Mouse (Mus musculus): ENCODE measurements around the gene Dars2. TPM values are rescaled to one million over a fixed set of nuclear protein-coding genes. Genes with fewer than 3 reads are reported as not detected.

Gene Dars2
- total and polyA plus RNA-seq, 3 experiments = 46.2 to 64.7 (median 55.3) TPM

DNA sequence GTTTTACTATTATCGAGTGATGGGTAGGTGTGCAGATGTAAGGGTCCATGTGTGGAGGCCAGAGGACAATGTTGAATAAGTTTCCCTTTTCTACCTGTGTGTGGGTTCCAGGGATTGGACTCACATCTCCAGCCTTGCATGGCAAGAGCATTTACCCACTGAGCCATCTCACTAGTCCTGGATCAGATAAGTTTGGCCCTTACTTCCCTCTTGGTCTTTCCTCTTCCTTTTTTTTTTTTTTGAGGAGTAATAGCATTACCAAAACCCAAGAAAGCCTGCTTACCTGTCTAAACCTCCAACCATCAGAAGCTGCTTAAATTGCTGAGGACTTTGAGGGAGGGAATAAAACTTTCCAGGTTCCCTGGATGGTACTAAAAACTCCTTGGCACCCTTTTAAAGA is 13.3 kb downstream of the Dars2 start:
- TF ChIP-seq ZC3H11A (IDR thresholded peaks at IDR 0.05; ENCODE audit: low read depth, low read length) (no peak), UBTF (IDR thresholded peaks at IDR 0.05; ENCODE audit: low read depth, low read length) (no peak)

DNA sequence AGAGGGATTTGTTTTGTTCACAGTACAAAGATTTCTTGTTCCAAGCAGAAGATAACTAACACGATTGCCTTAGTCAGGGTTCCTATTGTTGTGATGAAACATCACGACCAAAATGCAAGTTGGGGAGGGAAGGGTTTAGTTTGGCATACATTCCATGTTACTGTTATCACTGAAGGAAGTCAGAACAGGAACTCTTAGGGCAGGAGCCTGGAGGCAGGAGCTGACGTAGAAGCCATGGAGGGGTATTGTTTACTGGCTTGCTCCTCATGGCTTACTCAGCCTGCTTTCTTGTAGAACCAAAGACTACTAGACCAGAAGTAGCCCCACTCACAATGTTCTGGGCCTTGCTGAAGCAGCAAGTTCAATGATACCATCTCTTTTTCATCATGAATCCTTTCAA is 23.5 kb downstream of the Dars2 start:
- no peak overlapping the region for H3K4me2 ChIP-seq (ENCODE audit: insufficient read depth, low read depth, poor library complexity, severe bottlenecking)
- H3K27ac ChIP-seq (ENCODE audit: insufficient read depth, low read depth) = no peak overlapping the region
- DNase-seq (ENCODE audit: extremely low read depth) = no peak
- no peak overlapping the region for H3K4me3 ChIP-seq (replicated peaks in 1 of 3; ENCODE audit: low read depth in 2 of 3, low read length in 2 of 3, poor library complexity in 1 of 3)
- H3K36me3 ChIP-seq (replicated peaks in 1 of 2; ENCODE audit: control insufficient read depth in 1 of 2, insufficient read depth in 1 of 2, low read length in 1 of 2) = peaks cover 48 to 86% of the 10 kb centered on the region in 2 experiments
- no peak overlapping the region for H3K9ac ChIP-seq (ENCODE audit: insufficient read depth, low read depth)
- H3K27me3 ChIP-seq (replicated peaks) = no peaks in the 10 kb centered on the region
- in situ Hi-C loops (cut with MboI; ENCODE audit: low pct_ligation_motif_present, low pct_unique_long_range_greater_than_20kb, low sequenced_read_pairs) = no loop called here
- no peaks in the 10 kb centered on the region for H3K9me3 ChIP-seq (replicated peaks; ENCODE audit: low read length)
- dilution Hi-C loops (cut with MboI; ENCODE audit: extremely low pct_ligation_motif_present, extremely low pct_unique_long_range_greater_than_20kb, low sequenced_read_pairs) = no loop called here
- H3K4me1 ChIP-seq (ENCODE audit: control insufficient read depth in 1 of 2, insufficient read depth in 2 of 2) = no peaks in the 10 kb centered on the region
- TF ChIP-seq MXI1 (IDR thresholded peaks at IDR 0.05; ENCODE audit: low read depth, low read length) (no peak), SIN3A (IDR thresholded peaks at IDR 0.05; ENCODE audit: low read length) (no peak), POLR2AphosphoS2 (IDR thresholded peaks at IDR 0.05; ENCODE audit: low read depth, low read length) (no peak), HCFC1 (IDR thresholded peaks at IDR 0.05; ENCODE audit: low read depth, low read length) (no peak), ELF1 (IDR thresholded peaks at IDR 0.05; ENCODE audit: low read depth, low read length) (no peak), MAFK (IDR thresholded peaks at IDR 0.05; ENCODE audit: insufficient replicate concordance, low read length) (no peak), POLR2A (IDR thresholded peaks at IDR 0.05; ENCODE audit: low read depth, low read length) (no peak)
- H3K79me2 ChIP-seq (replicated peaks; ENCODE audit: control insufficient read depth, extremely low read depth, insufficient read depth, poor library complexity, severe bottlenecking) = no peaks in the 10 kb centered on the region

More for the DNA sequence above, 13.3 kb downstream of the Dars2 start:
- Histone ChIP-seq H3K9ac (ENCODE audit: insufficient read depth, low read depth) (no peak overlapping the region), H3K4me3 (replicated peaks in 1 of 3; ENCODE audit: low read depth in 2 of 3, low read length in 2 of 3, poor library complexity in 1 of 3) (no peak overlapping the region), H3K9me3 (replicated peaks; ENCODE audit: low read length) (no peaks in the 10 kb centered on the region), H3K79me2 (replicated peaks; ENCODE audit: control insufficient read depth, extremely low read depth, insufficient read depth, poor library complexity, severe bottlenecking) (no peaks in the 10 kb centered on the region), H3K27ac (ENCODE audit: insufficient read depth, low read depth) (no peak overlapping the region), H3K4me2 (ENCODE audit: insufficient read depth, low read depth, poor library complexity, severe bottlenecking) (no peak overlapping the region), H3K36me3 (replicated peaks in 1 of 2; ENCODE audit: control insufficient read depth in 1 of 2, insufficient read depth in 1 of 2, low read length in 1 of 2) (peaks cover 51 to 82% of the 10 kb centered on the region in 2 experiments), H3K27me3 (replicated peaks) (no peaks in the 10 kb centered on the region), H3K4me1 (ENCODE audit: control insufficient read depth in 1 of 2, insufficient read depth in 2 of 2) (no peaks in the 10 kb centered on the region)
- dilution Hi-C loops (cut with MboI; ENCODE audit: extremely low pct_ligation_motif_present, extremely low pct_unique_long_range_greater_than_20kb, low sequenced_read_pairs) (no loop called here), in situ Hi-C loops (cut with MboI; ENCODE audit: low pct_ligation_motif_present, low pct_unique_long_range_greater_than_20kb, low sequenced_read_pairs) (loop anchor here (25.0 kb wide), 1 partner anchor 680 kb away; no protein-coding TSS in a partner anchor)
- DNase-seq (ENCODE audit: extremely low read depth) = no peak

DNA sequence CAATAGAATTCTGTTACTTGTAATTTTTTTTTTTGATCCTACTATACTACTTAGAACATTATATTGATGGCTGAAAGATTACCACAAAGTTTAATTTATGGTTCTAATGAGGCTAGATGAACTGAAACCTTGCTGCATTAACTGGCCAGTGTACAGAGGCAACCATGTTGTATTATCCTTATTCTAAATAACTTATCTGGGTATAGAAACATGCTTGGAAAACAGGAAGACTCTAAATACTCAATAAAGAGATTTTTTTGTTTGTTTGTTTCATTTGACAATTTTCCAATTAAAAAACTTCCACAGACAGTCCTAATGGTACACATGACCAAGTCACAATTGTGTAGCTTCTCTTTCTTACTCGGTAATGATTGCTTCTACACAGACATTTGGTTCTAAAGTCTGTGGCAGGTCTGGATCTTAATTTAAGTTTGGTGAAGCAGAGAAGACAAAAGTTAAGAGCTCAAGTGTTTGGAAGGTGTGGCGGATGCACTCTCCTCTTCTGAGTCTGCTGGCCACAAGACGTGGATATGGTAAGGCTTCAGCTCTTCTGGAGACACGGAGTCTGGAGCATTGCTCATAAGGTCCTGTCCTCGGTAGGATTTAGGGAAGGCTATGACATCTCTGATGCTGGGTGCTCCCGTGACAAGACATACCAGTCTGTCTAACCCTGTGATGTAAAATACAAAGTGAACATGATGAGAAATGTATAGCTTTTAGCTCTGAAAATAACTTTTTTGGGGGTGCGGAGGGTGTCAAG is 29.0 kb downstream of the Dars2 start:
- H3K4me3 ChIP-seq (replicated peaks in 1 of 3; ENCODE audit: low read depth in 2 of 3, low read length in 2 of 3, poor library complexity in 1 of 3) = no peak overlapping the region
- H3K36me3 ChIP-seq (replicated peaks in 1 of 2; ENCODE audit: control insufficient read depth in 1 of 2, insufficient read depth in 1 of 2, low read length in 1 of 2) = peaks cover 53 to 77% of the 10 kb centered on the region in 2 experiments
- TF ChIP-seq PAX5 (IDR thresholded peaks at IDR 0.05; ENCODE audit: low read length) (no peak), EP300 (IDR thresholded peaks at IDR 0.05; ENCODE audit: low read length) (no peak), TBP (conservative IDR thresholded peaks at IDR 0.05; ENCODE audit: low read depth, low read length) (no peak), MAZ (IDR thresholded peaks at IDR 0.05; ENCODE audit: low read depth, low read length) (no peak), MEF2A (IDR thresholded peaks at IDR 0.05; ENCODE audit: borderline replicate concordance, low read depth, low read length) (no peak), ETS1 (conservative IDR thresholded peaks at IDR 0.05; ENCODE audit: low read depth, low read length) (no peak), HCFC1 (IDR thresholded peaks at IDR 0.05; ENCODE audit: low read depth, low read length) (no peak), E2F4 (IDR thresholded peaks at IDR 0.05; ENCODE audit: insufficient replicate concordance, low read depth, low read length) (no peak), ZKSCAN1 (IDR thresholded peaks at IDR 0.05; ENCODE audit: borderline replicate concordance, low read depth, low read length) (no peak), CTCF (conservative IDR thresholded peaks at IDR 0.05 in 1 of 2, IDR thresholded peaks at IDR 0.05 in 1 of 2; ENCODE audit: low read depth in 2 of 2, low read length in 2 of 2) (no peak), NRF1 (IDR thresholded peaks at IDR 0.05; ENCODE audit: low read depth, low read length) (no peak), ZNF384 (IDR thresholded peaks at IDR 0.05; ENCODE audit: low read depth, low read length) (no peak), ZC3H11A (IDR thresholded peaks at IDR 0.05; ENCODE audit: low read depth, low read length) (no peak), RAD21 (IDR thresholded peaks at IDR 0.05; ENCODE audit: low read depth, low read length) (no peak), UBTF (IDR thresholded peaks at IDR 0.05; ENCODE audit: low read depth, low read length) (no peak), RCOR1 (conservative IDR thresholded peaks at IDR 0.05; ENCODE audit: low read depth, low read length) (no peak), SMC3 (IDR thresholded peaks at IDR 0.05; ENCODE audit: low read depth, low read length) (no peak), NELFE (IDR thresholded peaks at IDR 0.05; ENCODE audit: low read depth, low read length) (no peak), CHD1 (IDR thresholded peaks at IDR 0.05; ENCODE audit: low read depth, low read length) (no peak)
- H3K27ac ChIP-seq (ENCODE audit: insufficient read depth, low read depth) = no peak overlapping the region
- peaks cover 11% of the 10 kb centered on the region for H3K79me2 ChIP-seq (replicated peaks; ENCODE audit: control insufficient read depth, extremely low read depth, insufficient read depth, poor library complexity, severe bottlenecking)
- in situ Hi-C loops (cut with MboI; ENCODE audit: low pct_ligation_motif_present, low pct_unique_long_range_greater_than_20kb, low sequenced_read_pairs) = no loop called here
- no peaks in the 10 kb centered on the region for H3K27me3 ChIP-seq (replicated peaks)
- no peaks in the 10 kb centered on the region for H3K9me3 ChIP-seq (replicated peaks; ENCODE audit: low read length)
- no peak overlapping the region for H3K9ac ChIP-seq (ENCODE audit: insufficient read depth, low read depth)
- no peak overlapping the region for H3K4me2 ChIP-seq (ENCODE audit: insufficient read depth, low read depth, poor library complexity, severe bottlenecking)
- dilution Hi-C loops (cut with MboI; ENCODE audit: extremely low pct_ligation_motif_present, extremely low pct_unique_long_range_greater_than_20kb, low sequenced_read_pairs) = no loop called here
- peak; percentile 53 for DNase-seq (ENCODE audit: extremely low read depth)
- H3K4me1 ChIP-seq (ENCODE audit: control insufficient read depth in 1 of 2, insufficient read depth in 2 of 2) = peaks cover 0 to 13% of the 10 kb centered on the region in 2 experiments; a peak in 2 of 4 replicates
